Mouse (Mus musculus): ENCODE measurements at regions not wholly inside any gene's neighbourhood (a gene's known extent, or its start where the extent isn't known, plus 50 kb on each side); places are given as distances from the start of the nearest gene placed in this dataset.

GRCm38 (mm10) chr5:45957766-45958165 is 100.4 kb upstream of the Lcorl start:
- TF ChIP-seq CTCF (IDR thresholded peaks at IDR 0.05; ENCODE audit: low read depth, low read length) = no peak
- TF ChIP-seq POLR2A (IDR thresholded peaks at IDR 0.05; ENCODE audit: extremely low read depth, insufficient read depth, low read length) = no peak
